Mouse (Mus musculus) G1E (cell line): ENCODE data around the gene Usp5.

ENCODE experiments used
- CTCF ChIP-seq: IDR thresholded peaks from 2 replicates; pipeline ENCODE4 v1.5.1; 2012; ENCODE audit warnings: low read depth, low read length, inconsistent platforms, mixed read lengths
- GATA1 ChIP-seq: IDR thresholded peaks from 2 replicates; pipeline ENCODE4 v1.6.1; 2012; ENCODE audit warnings: borderline replicate concordance, low read length, inconsistent platforms, mixed read lengths
- GATA2 ChIP-seq: IDR thresholded peaks from 2 replicates; pipeline ENCODE4 v1.6.1; 2012; ENCODE audit warnings: low read depth, low read length, inconsistent platforms, borderline replicate concordance
- POLR2AphosphoS5 ChIP-seq: IDR thresholded peaks from 2 replicates; pipeline ENCODE4 v1.6.1; 2012; ENCODE audit warnings: low read depth, low read length, inconsistent platforms; ENCODE audit not compliant: insufficient replicate concordance
- TAL1 ChIP-seq: conservative IDR thresholded peaks from 2 replicates; pipeline ENCODE4 v1.6.1; 2012; ENCODE audit warnings: low read depth, low read length, inconsistent platforms, mixed read lengths

DNA sequence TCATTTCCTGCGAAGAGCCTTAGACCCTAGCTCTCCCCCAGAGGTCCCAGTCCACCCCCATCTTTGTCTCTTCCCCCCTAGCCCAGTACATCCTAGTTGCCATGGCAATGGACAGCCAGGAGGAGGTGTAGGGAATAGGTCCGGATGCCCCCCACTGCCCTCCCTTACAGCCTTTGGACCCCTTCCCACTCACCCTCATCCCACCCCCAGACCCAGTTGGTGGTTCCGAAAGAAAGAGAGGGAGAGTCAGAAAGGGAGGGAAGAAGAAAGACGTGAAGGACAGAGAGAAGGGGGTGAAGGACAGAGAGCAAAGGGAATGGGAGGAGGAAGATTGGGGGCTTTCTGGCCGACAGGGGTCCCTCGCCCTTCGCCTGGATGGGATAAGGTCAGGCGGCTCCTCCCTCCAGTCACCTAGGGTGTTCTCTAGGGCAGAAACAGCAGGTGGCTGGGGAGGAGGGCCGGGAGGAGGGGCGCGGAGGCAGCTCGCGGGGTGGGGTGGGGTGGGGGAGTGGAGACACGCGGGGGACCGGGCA lies 33.9 kb upstream of the Usp5 start:
- TF ChIP-seq GATA1 (no peak), CTCF (no peak), TAL1 (no peak), POLR2AphosphoS5 (no peak), GATA2 (no peak)
